Mouse (Mus musculus) liver, postnatal 0 days (tissue): ENCODE measurements around the gene Paqr3.

Source experiments
- CTCF ChIP-seq: sonication (generic); IDR thresholded peaks from 2 replicates; pipeline ENCODE4 v1.5.1; 2016; ENCODE audit warnings: antibody characterized with exemption, low read depth
- EP300 ChIP-seq: IDR thresholded peaks from 2 replicates; pipeline ENCODE4 v1.6.1; 2016; ENCODE audit warnings: antibody characterized with exemption, low read depth, mild to moderate bottlenecking

DNA sequence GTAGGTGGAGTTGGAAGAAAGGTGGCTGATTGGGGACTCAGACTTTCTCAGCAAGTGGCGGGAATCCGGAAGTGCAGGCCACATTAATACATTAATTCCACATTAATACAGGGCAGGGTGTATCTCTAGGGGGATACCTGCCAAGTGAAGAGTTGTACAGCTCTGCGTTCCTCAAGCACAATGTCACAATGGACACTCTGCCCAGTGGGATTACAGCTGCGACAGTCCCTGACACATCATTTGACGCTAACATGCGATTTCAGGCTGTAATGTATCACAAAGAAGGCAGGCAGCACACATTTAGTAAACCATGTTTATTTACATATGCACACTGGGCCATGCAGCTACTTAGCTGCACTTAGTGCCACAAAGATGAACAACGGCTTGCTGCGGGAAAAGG is 18.4 kb downstream of the Paqr3 start:
- TF ChIP-seq CTCF, result no peak
- TF ChIP-seq EP300, result no peak
